Mouse (Mus musculus) CH12.LX (cell line): ENCODE measurements around the gene Btbd1. TPM values are rescaled to one million over a fixed set of nuclear protein-coding genes. Genes with fewer than 3 reads are reported as not detected.

Source experiments
- DNase-seq: peaks from one replicate; pipeline ENCODE4 v3.0.0-alpha.2; 2013; ENCODE audit errors: extremely low read depth
- H3K27ac ChIP-seq: 2 replicates; pipeline ENCODE4 v1.5.1; 2012; ENCODE audit warnings: low read depth, mild to moderate bottlenecking, control low read depth, moderate library complexity; ENCODE audit not compliant: insufficient read depth
- H3K27me3 ChIP-seq: replicated peaks from 2 replicates; pipeline ENCODE3; 2012; ENCODE audit warnings: inconsistent platforms
- H3K36me3 ChIP-seq, 2 experiments: replicated peaks in 1 of 2; 2 replicates each; pipeline versions ENCODE3 to v1.6.1; 2012; ENCODE audit warnings: inconsistent platforms in 1 of 2, low read length in 1 of 2, mild to moderate bottlenecking in 1 of 2, mixed read lengths in 1 of 2, moderate library complexity in 1 of 2; ENCODE audit not compliant: control insufficient read depth in 1 of 2, insufficient read depth in 1 of 2
- H3K4me1 ChIP-seq, 2 experiments: 2 replicates each; pipeline ENCODE4 v1.6.1; 2012; ENCODE audit warnings: inconsistent platforms in 1 of 2, moderate library complexity in 1 of 2; ENCODE audit not compliant: insufficient read depth in 2 of 2, control insufficient read depth in 1 of 2
- H3K4me2 ChIP-seq: 2 replicates; pipeline ENCODE4 v1.6.1; 2012; ENCODE audit warnings: low read depth, mild to moderate bottlenecking, control low read depth; ENCODE audit not compliant: poor library complexity, insufficient read depth, severe bottlenecking
- H3K4me3 ChIP-seq, 3 experiments: fragments of 150-350 bp in 1 of 3; sonication (generic) in 1 of 3; replicated peaks in 1 of 3; 2 replicates each; pipeline versions ENCODE3 to v1.5.1; 2011 to 2012; ENCODE audit warnings: low read depth in 2 of 3, low read length in 2 of 3, mild to moderate bottlenecking in 2 of 3, moderate library complexity in 2 of 3, control low read depth in 1 of 3, improper control_type of control experiment in 1 of 3, inconsistent platforms in 1 of 3, mixed read lengths in 1 of 3; ENCODE audit not compliant: poor library complexity in 1 of 3
- H3K79me2 ChIP-seq: replicated peaks from 2 replicates; pipeline ENCODE4 v1.6.1; 2012; ENCODE audit warnings: mild to moderate bottlenecking, moderate library complexity; ENCODE audit not compliant: control insufficient read depth, poor library complexity, insufficient read depth, severe bottlenecking; ENCODE audit errors: extremely low read depth
- H3K9ac ChIP-seq: 2 replicates; pipeline ENCODE4 v1.6.1; 2012; ENCODE audit warnings: low read depth, mild to moderate bottlenecking, control low read depth, moderate library complexity; ENCODE audit not compliant: insufficient read depth
- H3K9me3 ChIP-seq: replicated peaks from 2 replicates; pipeline ENCODE3; 2012; ENCODE audit warnings: low read length, inconsistent platforms, mixed read lengths
- E2F4 ChIP-seq: IDR thresholded peaks from 2 replicates; pipeline ENCODE4 v1.6.1; 2011; ENCODE audit warnings: low read depth, low read length, improper control_type of control experiment; ENCODE audit not compliant: insufficient replicate concordance
- EP300 ChIP-seq: IDR thresholded peaks from 2 replicates; pipeline ENCODE4 v1.6.1; 2011; ENCODE audit warnings: low read length, improper control_type of control experiment
- ETS1 ChIP-seq: conservative IDR thresholded peaks from 2 replicates; pipeline ENCODE4 v1.6.1; 2012; ENCODE audit warnings: low read depth, mild to moderate bottlenecking, inconsistent platforms, low read length, improper control_type of control experiment, moderate library complexity
- GABPA ChIP-seq: IDR thresholded peaks from 2 replicates; pipeline ENCODE4 v1.6.1; 2012; ENCODE audit warnings: low read depth, low read length, improper control_type of control experiment, inconsistent platforms; ENCODE audit not compliant: insufficient replicate concordance
- IRF4 ChIP-seq: IDR thresholded peaks from 2 replicates; pipeline ENCODE4 v1.6.1; 2014; ENCODE audit warnings: low read depth, mild to moderate bottlenecking, inconsistent platforms, low read length, improper control_type of control experiment
- JUND ChIP-seq: conservative IDR thresholded peaks from 2 replicates; pipeline ENCODE4 v1.6.1; 2011; ENCODE audit warnings: low read depth, low read length, improper control_type of control experiment
- MAFK ChIP-seq: IDR thresholded peaks from 2 replicates; pipeline ENCODE4 v1.6.1; 2011; ENCODE audit warnings: low read length, improper control_type of control experiment; ENCODE audit not compliant: insufficient replicate concordance
- MAX ChIP-seq: IDR thresholded peaks from 2 replicates; pipeline ENCODE4 v1.6.1; 2011; ENCODE audit warnings: low read length, improper control_type of control experiment
- NELFE ChIP-seq: IDR thresholded peaks from 2 replicates; pipeline ENCODE4 v1.6.1; 2011; ENCODE audit warnings: low read depth, low read length, improper control_type of control experiment
- PAX5 ChIP-seq: IDR thresholded peaks from 2 replicates; pipeline ENCODE4 v1.6.1; 2012; ENCODE audit warnings: low read length, inconsistent platforms, mixed read lengths
- POLR2A ChIP-seq: IDR thresholded peaks from 2 replicates; pipeline ENCODE4 v1.6.1; 2011; ENCODE audit warnings: low read depth, mild to moderate bottlenecking, improper control_type of control experiment, low read length
- POLR2AphosphoS2 ChIP-seq: IDR thresholded peaks from 2 replicates; pipeline ENCODE4 v1.6.1; 2011; ENCODE audit warnings: low read depth, low read length, improper control_type of control experiment
- RCOR1 ChIP-seq: conservative IDR thresholded peaks from 2 replicates; pipeline ENCODE4 v1.6.1; 2012; ENCODE audit warnings: low read depth, mild to moderate bottlenecking, inconsistent platforms, low read length, improper control_type of control experiment
- SMC3 ChIP-seq: IDR thresholded peaks from 2 replicates; pipeline ENCODE4 v1.6.1; 2011; ENCODE audit warnings: low read depth, low read length, improper control_type of control experiment
- TCF12 ChIP-seq: IDR thresholded peaks from 2 replicates; pipeline ENCODE4 v1.6.1; 2014; ENCODE audit warnings: low read depth, mild to moderate bottlenecking, inconsistent platforms, low read length, improper control_type of control experiment
- UBTF ChIP-seq: IDR thresholded peaks from 2 replicates; pipeline ENCODE4 v1.6.1; 2012; ENCODE audit warnings: low read depth, mild to moderate bottlenecking, inconsistent platforms, low read length, improper control_type of control experiment, moderate library complexity
- USF1 ChIP-seq: IDR thresholded peaks from 2 replicates; pipeline ENCODE4 v1.6.1; 2014; ENCODE audit warnings: low read depth, mild to moderate bottlenecking, inconsistent platforms, low read length, improper control_type of control experiment
- ZKSCAN1 ChIP-seq: IDR thresholded peaks from 2 replicates; pipeline ENCODE4 v1.6.1; 2012; ENCODE audit warnings: low read depth, inconsistent platforms, low read length, improper control_type of control experiment, borderline replicate concordance
- ZMIZ1 ChIP-seq: IDR thresholded peaks from 2 replicates; pipeline ENCODE4 v1.6.1; 2012; ENCODE audit warnings: low read depth, mild to moderate bottlenecking, inconsistent platforms, low read length, improper control_type of control experiment
- dilution Hi-C: fragments of 300-500 bp; cut with MboI; formaldehyde crosslinking; loops from 2 replicates; pipeline ENCODE4 v1.14.3; 2020; ENCODE audit warnings: low sequenced_read_pairs; ENCODE audit not compliant: extremely low pct_unique_long_range_greater_than_20kb, extremely low pct_ligation_motif_present
- in situ Hi-C: fragments of 300-500 bp; cut with MboI; formaldehyde crosslinking; loops from 3 replicates; pipeline ENCODE4 v1.14.3; 2019; ENCODE audit warnings: low sequenced_read_pairs, low pct_ligation_motif_present, low pct_unique_long_range_greater_than_20kb, mixed read lengths
- polyA plus RNA-seq: library from polyadenylated mRNA; unstranded; fragments of >175 nt; gene quantifications from 2 replicates; pipeline ENCODE4 v1.2.1, GENCODE M21; 2012; ENCODE audit warnings: low read depth; ENCODE audit not compliant: insufficient read length
- total RNA-seq, 2 experiments: library from RNA; depleted of rRNA; stranded (reverse); fragments of 300-350 nt in 1 of 2; fragments of >200 nt in 1 of 2; gene quantifications; 2 replicates each; pipeline ENCODE4 v1.2.3; 2012 to 2014

Gene Btbd1
- total and polyA plus RNA-seq, 3 experiments, result 45.8 to 88.8 (median 67.1) TPM

DNA sequence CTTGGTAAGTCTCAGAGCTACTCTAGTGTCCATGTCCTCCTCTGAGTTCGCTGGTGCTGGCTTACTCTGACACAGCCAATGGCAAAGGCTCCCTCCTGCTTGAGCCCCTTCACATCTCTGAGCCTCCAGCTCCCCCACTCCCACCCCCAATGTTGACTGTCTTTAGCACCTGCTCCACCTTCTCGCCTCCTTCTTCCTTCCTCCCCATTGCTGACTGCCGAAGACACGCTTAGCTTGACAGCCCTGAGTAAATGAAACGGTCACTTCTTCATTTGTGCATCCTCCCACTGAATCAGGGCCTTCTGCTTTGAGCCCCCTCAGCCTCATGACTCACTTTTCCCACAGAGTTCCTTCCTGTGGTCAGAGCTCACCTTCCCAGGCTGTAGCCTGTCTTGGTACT, 31.8 kb upstream of the Btbd1 start:
- TF ChIP-seq PAX5, result no peak
- H3K4me1 ChIP-seq, result peaks cover 23 to 62% of the 10 kb centered on the region in 2 experiments
- in situ Hi-C loops, result no loop called here
- no peak overlapping the region for H3K4me3 ChIP-seq
- no peak for DNase-seq
- H3K4me2 ChIP-seq, result no peak overlapping the region; the same call in 1 of the 2 replicates
- no peaks in the 10 kb centered on the region for H3K9me3 ChIP-seq
- dilution Hi-C loops, result no loop called here
- H3K27me3 ChIP-seq, result peaks cover 14% of the 10 kb centered on the region
- no peak overlapping the region for H3K9ac ChIP-seq
- no peak overlapping the region for H3K27ac ChIP-seq
- no peaks in the 10 kb centered on the region for H3K79me2 ChIP-seq
- no peaks in the 10 kb centered on the region for H3K36me3 ChIP-seq

DNA sequence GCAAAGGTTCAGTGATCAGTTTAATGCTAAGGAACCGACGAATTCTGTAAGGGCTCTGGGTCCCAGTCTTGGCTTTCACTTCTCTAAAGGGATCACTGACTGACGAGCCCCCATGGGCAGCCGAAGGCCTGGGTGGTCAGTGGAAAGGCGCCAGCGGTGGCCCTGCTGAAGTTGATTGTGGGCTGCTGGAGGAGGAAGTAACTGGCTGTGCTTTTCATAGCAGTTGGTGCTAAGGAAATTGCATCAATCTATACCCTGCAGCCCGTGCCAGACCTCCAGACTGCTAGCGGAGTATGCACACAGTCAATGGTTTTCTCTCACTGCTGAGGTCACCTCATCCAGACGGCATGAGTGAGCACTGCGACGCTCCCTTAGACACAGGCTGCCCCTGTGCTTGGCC, 30.8 kb upstream of the Btbd1 start:
- H3K4me3 ChIP-seq, result no peak overlapping the region
- no peak overlapping the region for H3K27ac ChIP-seq
- in situ Hi-C loops, result no loop called here
- H3K9me3 ChIP-seq, result no peaks in the 10 kb centered on the region
- dilution Hi-C loops, result no loop called here
- no peak for DNase-seq
- no peaks in the 10 kb centered on the region for H3K36me3 ChIP-seq
- peak overlapping the region; percentile 88 for H3K4me2 ChIP-seq
- TF ChIP-seq IRF4, result 0 out of 2 replicates have a peak, but pooled peaks have one; percentile 18
- no peak for TF ChIP-seq USF1
- no peak overlapping the region for H3K9ac ChIP-seq
- H3K27me3 ChIP-seq, result peaks cover 14% of the 10 kb centered on the region
- peaks cover 23 to 62% of the 10 kb centered on the region in 2 experiments for H3K4me1 ChIP-seq
- no peaks in the 10 kb centered on the region for H3K79me2 ChIP-seq

DNA sequence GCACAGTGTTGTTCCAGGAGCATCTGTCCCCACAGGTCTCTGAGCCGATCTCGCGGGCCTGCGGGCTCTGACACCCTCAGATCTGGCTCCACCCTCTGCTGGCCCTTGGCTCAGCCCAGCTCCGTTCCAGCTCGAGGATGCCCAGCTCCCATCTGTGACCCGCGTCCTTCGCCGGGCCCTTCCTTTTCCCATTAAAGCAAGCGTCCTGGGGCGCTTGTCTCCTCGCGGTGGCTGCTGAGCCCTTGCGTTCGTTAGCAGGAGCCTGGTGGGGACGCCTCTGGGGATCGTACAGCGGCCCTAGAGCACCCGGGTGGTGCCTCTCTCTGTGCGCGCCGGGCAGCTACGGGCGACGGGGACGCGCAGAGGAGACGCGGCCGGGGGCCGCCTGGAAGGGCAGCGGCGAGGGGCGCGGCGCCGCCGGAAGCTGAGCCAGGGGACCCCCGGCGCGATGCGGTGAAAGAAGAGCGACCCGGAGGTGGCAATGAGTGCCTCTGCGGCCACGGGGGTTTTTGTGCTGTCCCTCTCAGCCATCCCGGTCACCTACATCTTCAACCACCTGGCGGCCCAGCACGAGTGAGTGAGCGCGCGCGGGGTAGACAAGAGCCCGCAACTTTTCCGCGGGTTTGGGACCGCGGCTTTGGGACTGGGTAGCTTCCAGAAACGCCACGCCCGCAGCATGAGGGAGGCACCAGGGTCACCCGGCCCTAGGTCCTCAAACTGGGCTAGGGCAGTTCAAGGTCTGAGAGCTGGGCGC, 29.9 kb upstream of the Btbd1 start, which contains the start of gene Tm6sf1:
TSS of gene Tm6sf1 (plus strand) at position 34 of the 754 bp plus-strand sequence.
- no peak for TF ChIP-seq RCOR1
- no peak for TF ChIP-seq SMC3
- TF ChIP-seq POLR2A, result no peak
- no peak for TF ChIP-seq UBTF
- no peak for TF ChIP-seq TCF12
- no peak for TF ChIP-seq MAFK
- TF ChIP-seq ZKSCAN1, result no peak
- no peak for TF ChIP-seq NELFE
- no peak for TF ChIP-seq JUND
- no peak for TF ChIP-seq GABPA
- TF ChIP-seq POLR2AphosphoS2, result no peak
- TF ChIP-seq MAX, result no peak
- TF ChIP-seq ZMIZ1, result no peak
- no peak for TF ChIP-seq E2F4
- no peak for TF ChIP-seq ETS1
- no peak for TF ChIP-seq EP300
- TF ChIP-seq USF1, result no peak
- Histone ChIP-seq H3K4me1 (peaks cover 23 to 54% of the 10 kb centered on the region in 2 experiments), H3K27ac (no peak within 1 kb of the TSS), H3K9me3 (no peaks in the 10 kb centered on the region), H3K79me2 (no peaks in the 10 kb centered on the region), H3K9ac (peak within 1 kb of the TSS; percentile 21; the same call in 1 of the 2 replicates), H3K36me3 (no peaks in the 10 kb centered on the region), H3K4me3 (peak within 1 kb of the TSS; percentile 28 to 51 (median 28)), H3K27me3 (peaks cover 14% of the 10 kb centered on the region), H3K4me2 (peak within 1 kb of the TSS; percentile 88)
- DNase-seq, result no peak
- in situ Hi-C loops, result no loop called here
- dilution Hi-C loops, result no loop called here
